Comparison of ENCODE assay signal across 29 mouse cellular contexts in genomic region chr15:86264803-86265202, GRCm38 (mm10). TPM values are rescaled to one million over a fixed set of nuclear protein-coding genes. Genes with fewer than 3 reads are reported as not detected.
DNase-seq lines count a peak whose midpoint lies in the region; ATAC-seq lines count a peak whose summit lies in the region.
"Had no signal": no experiment of that assay in that cellular context is flagged by ENCODE, and none has a peak within 500 bp of the region (broad histone marks: within the 10 kb centered on the region; RNA-seq: fewer than 3 reads in every experiment).

No protein-coding gene starts in this region.

- no peaks in the 10 kb centered on the region for H3K36me3 ChIP-seq in embryonic facial prominence, embryonic 12.5 days
- H3K36me3 ChIP-seq in limb, embryonic 11.5 days (ENCODE audit: control insufficient read depth, insufficient read depth, low read length): no peaks in the 10 kb centered on the region
- H3K36me3 ChIP-seq: hindbrain, embryonic 12.5 days; neural tube, embryonic 15.5 days had no signal

- ATAC-seq in frontal cortex, adult (ENCODE audit: low TSS enrichment): peak; percentile 64; the same call in 1 of the 2 replicates
- 0 out of 2 replicates have a peak, but pooled peaks have one; percentile 62 for ATAC-seq in embryonic facial prominence, embryonic 12.5 days (ENCODE audit: insufficient number of reproducible peaks, insufficient read depth, low FRiP score, low TSS enrichment)
- ATAC-seq in limb, embryonic 11.5 days (ENCODE audit: insufficient number of reproducible peaks, low FRiP score, low TSS enrichment, low read depth): peak; percentile 67; the same call in 1 of the 2 replicates
- ATAC-seq in CD4-positive, CD25-positive, alpha-beta regulatory T cell, adult 4 months: no peak
- ATAC-seq in granulocyte monocyte progenitor cell, adult 5-6 weeks (replicated peaks; ENCODE audit: poor library complexity, severe bottlenecking): no peak
- ATAC-seq: forebrain, embryonic 16.5 days; intestine, embryonic 16.5 days had no signal

- no peak overlapping the region for H3K27ac ChIP-seq in embryonic facial prominence, embryonic 12.5 days
- H3K27ac ChIP-seq in limb, embryonic 11.5 days (replicated peaks; ENCODE audit: low read depth, low read length): no peak overlapping the region
- H3K27ac ChIP-seq: hindbrain, embryonic 12.5 days; liver, embryonic 14.5 days; neural tube, embryonic 15.5 days had no signal

- H3K4me2 ChIP-seq in embryonic facial prominence, embryonic 12.5 days (replicated peaks): no peak overlapping the region
- H3K4me2 ChIP-seq in limb, embryonic 11.5 days (ENCODE audit: low read depth, severe bottlenecking): no peak overlapping the region
- H3K4me2 ChIP-seq: heart, embryonic 11.5 days; hindbrain, embryonic 12.5 days; midbrain, embryonic 11.5 days; neural tube, embryonic 15.5 days had no signal

- H3K9me3 ChIP-seq in embryonic facial prominence, embryonic 12.5 days: no peaks in the 10 kb centered on the region
- H3K9me3 ChIP-seq in limb, embryonic 11.5 days (ENCODE audit: control insufficient read depth, low read length): no peaks in the 10 kb centered on the region
- H3K9me3 ChIP-seq: hindbrain, embryonic 12.5 days; neural tube, embryonic 15.5 days had no signal

- no peak overlapping the region for H3K4me3 ChIP-seq in embryonic facial prominence, embryonic 12.5 days
- H3K4me3 ChIP-seq in limb, embryonic 11.5 days (ENCODE audit: low read depth, low read length): no peak overlapping the region
- H3K4me3 ChIP-seq: hindbrain, embryonic 12.5 days; neural tube, embryonic 15.5 days had no signal

- WGBS in embryonic facial prominence, embryonic 12.5 days: 70% methylated on average over 7 of the region's 7 CpGs
- WGBS in limb, embryonic 11.5 days: 81% methylated on average over 7 of the region's 7 CpGs

- peaks cover 8% of the 10 kb centered on the region; the same call in 1 of the 2 replicates for H3K4me1 ChIP-seq in embryonic facial prominence, embryonic 12.5 days
- H3K4me1 ChIP-seq in limb, embryonic 11.5 days (ENCODE audit: control insufficient read depth, insufficient read depth, low read length): no peaks in the 10 kb centered on the region

- H3K9ac ChIP-seq in embryonic facial prominence, embryonic 12.5 days: no peak overlapping the region
- H3K9ac ChIP-seq in limb, embryonic 11.5 days (ENCODE audit: low read length): no peak overlapping the region
- H3K9ac ChIP-seq: hindbrain, embryonic 12.5 days; liver, embryonic 14.5 days; neural tube, embryonic 15.5 days had no signal

- no peaks in the 10 kb centered on the region for H3K27me3 ChIP-seq in embryonic facial prominence, embryonic 12.5 days
- no peaks in the 10 kb centered on the region for H3K27me3 ChIP-seq in limb, embryonic 11.5 days (ENCODE audit: control insufficient read depth, insufficient read depth, low read length)
- H3K27me3 ChIP-seq: hindbrain, embryonic 12.5 days; neural tube, embryonic 15.5 days had no signal

- no peak for DNase-seq in frontal cortex, adult 2 months (ENCODE audit: extremely low spot score in 1 of 2, low spot score in 1 of 2)
- peak; percentile 31 for DNase-seq in brain, adult 2 months (ENCODE audit: low read depth, low spot score)
- DNase-seq in limb, embryonic 11.5 days (ENCODE audit: low spot score): no peak
- no peak for DNase-seq in kidney, adult 9 months
- DNase-seq: adrenal gland, postnatal 36 days; cerebellum, adult 8-10 months; cerebellum, postnatal 25 days; gastrocnemius, postnatal 14 days; heart, adult 18-20 months; heart, postnatal 36 days; kidney, adult 8-10 months; kidney, postnatal 10 days; layer of hippocampus, adult 9-11 months; liver; lung, adult 2 months; lung, postnatal 10 days; right cerebral cortex, postnatal 25 days; thymus, postnatal 4 days had no signal

RNA-seq across cellular contexts. Expression of gene Tbc1d22a, which starts 50.5 kb away (rescaled TPM):
- polyA plus RNA-seq in frontal cortex, adult 2 months (2012; rRNA removed): 28.3 and 29.4 TPM in 2 replicates
- polyA plus RNA-seq in embryonic facial prominence, embryonic 12.5 days (2016; fragmentation: Nextera tagmentation; extraction: Ambion mirVana): 11.7 and 13.0 TPM in 2 replicates
- 7.7 and 9.3 TPM in 2 replicates for polyA plus RNA-seq in limb, embryonic 11.5 days (2014; fragmentation: Nextera tagmentation; extraction: Ambion mirVana)
- 10 to 100 TPM in 1 of 2 experiments, 1 to 10 TPM in 1; 8.4 to 16.2 TPM for polyA plus RNA-seq in CD4-positive, CD25-positive, alpha-beta regulatory T cell, adult 4 months (2017; shearing (Covaris generic))
- 18.6 and 18.8 TPM in 2 replicates for total RNA-seq in granulocyte monocyte progenitor cell, adult 5-6 weeks (2014; fragmentation: Nextera tagmentation)
- total RNA-seq in granulocyte monocyte progenitor cell, adult 5-6 weeks (2017): 26.5 and 46.7 TPM in 2 replicates

Comparison
In these comparisons a context has a peak if more than half of its experiments do, and no peak if none do; other contexts are left out.
1. ATAC-seq: peak in frontal cortex, adult (single experiment), embryonic facial prominence, embryonic 12.5 days (single experiment) and limb, embryonic 11.5 days (single experiment); none in CD4-positive, CD25-positive, alpha-beta regulatory T cell, adult 4 months (single experiment) and granulocyte monocyte progenitor cell, adult 5-6 weeks (single experiment).